Mouse (Mus musculus): ENCODE data around the gene Kirrel3.

Gene Kirrel3

DNA sequence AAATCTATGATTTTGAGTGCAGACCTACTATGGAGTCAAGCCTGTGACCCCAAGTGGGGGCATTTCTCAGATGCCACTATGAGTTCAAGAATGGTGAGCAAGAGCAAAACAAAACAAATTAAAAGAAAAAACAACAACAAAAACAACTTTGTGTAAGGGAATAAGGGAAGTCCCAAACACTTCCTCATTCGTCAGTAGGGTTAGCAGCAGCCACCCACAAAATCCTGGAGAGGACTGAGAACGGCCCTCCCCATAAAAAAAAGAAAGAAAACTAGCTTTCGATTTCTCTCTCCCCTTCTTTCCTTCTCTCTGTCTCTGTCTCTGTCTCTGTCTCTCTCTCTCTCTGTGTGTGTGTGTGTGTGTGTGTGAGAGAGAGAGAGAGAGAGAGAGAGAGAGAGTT, 570.9 kb downstream of the Kirrel3 start:
- CTCF ChIA-PET, result interaction anchor here (0.7 kb wide), 1 partner anchor 162 kb away, joined by 3 read pairs; no protein-coding TSS in a partner anchor

DNA sequence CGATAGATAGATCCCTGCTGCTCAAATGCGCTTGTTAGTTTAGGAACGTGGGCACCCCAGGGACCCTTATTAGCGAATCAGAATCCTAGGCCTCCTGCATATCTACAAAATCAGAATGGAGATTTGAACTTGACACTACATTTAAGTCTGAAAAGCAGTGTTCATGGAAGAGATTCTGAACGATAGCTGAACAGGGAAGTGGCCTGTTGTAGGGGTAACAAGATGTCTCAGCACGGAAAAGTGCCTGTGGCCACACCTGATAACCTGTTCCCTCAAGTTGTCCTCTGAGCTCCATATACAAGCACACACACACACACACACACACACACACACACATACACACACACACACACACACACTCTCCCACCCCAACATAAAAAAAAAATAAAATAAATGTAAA, 571.9 kb downstream of the Kirrel3 start:
- CTCF ChIA-PET, result no interaction called here

GRCm38 (mm10) chr9:35058186-35058585, 572.5 kb downstream of the Kirrel3 start:
- CTCF ChIA-PET, result no interaction called here

DNA sequence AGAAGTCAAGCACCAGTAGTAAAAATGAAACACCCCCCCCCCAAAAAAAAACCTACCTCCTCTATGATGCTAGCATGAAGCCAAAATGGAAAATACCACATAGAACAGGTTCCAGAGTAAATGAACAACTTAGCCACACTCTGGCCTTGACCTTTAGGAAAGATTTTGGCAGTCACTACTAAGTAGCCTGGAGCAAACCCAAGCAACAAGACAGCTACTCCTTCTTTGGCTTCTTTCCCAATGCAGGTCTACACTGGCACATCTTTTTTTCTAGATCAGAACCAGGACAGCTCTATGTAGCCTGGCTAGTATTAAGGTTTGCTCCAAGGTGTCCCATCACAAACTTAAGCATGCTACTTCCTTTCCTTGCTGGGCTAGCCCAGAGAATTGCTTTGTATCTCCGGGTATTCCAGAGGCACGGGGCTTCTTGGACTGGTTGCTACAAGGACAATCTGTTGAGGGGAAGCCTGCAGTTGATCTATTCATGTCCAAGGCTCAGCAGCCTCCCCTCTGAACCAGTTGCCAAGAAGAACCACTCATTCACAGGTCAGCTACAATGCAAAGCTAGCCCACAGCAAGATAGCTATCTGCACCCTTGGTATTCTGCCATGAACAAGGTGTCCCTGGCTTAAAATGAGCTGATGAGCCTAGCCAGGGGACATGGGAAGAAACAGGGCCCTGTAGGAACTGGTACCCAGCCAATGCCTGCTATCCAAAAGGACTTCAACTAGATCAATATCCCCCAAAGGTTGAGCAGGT, 573.1 kb downstream of the Kirrel3 start:
- CTCF ChIA-PET, result no interaction called here

- CTCF ChIA-PET, result no interaction called here
These were observed 574.2 kb downstream of the Kirrel3 start for GRCm38 (mm10) chr9:35059881-35060280.

DNA sequence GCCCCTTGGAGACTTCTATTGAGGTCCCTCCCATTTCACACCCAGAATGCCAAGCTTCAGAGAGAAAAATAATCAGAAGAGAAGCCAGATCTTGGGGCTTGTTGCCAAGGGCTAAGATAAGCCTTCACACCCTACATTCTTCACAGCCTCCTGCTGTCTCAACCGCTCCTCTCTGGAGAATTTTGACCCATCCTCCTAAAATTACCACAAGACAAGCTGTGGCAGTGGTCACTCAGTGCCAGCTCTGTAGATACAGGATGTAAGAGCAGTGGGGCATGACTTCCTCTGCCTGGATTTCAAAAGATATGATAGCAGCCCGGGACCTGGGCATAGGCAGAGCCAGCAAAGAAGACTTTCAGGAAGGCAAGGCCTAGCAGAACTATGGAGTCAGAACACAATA, 575.8 kb downstream of the Kirrel3 start:
- CTCF ChIA-PET, result no interaction called here
